Mouse (Mus musculus) MEL (cell line): ENCODE measurements around the gene Lims1. TPM values are rescaled to one million over a fixed set of nuclear protein-coding genes. Genes with fewer than 3 reads are reported as not detected.

ENCODE experiments used
- DNase-seq: peaks from one replicate; pipeline ENCODE4 v3.0.0; 2011; ENCODE audit warnings: low read depth, low spot score
- H3K27ac ChIP-seq: 2 replicates; pipeline ENCODE4 v1.5.1; 2012; ENCODE audit warnings: low read depth, mild to moderate bottlenecking, control low read depth, low read length, moderate library complexity; ENCODE audit not compliant: control insufficient read depth
- H3K27me3 ChIP-seq, 2 experiments: fragments of 150-350 bp in 1 of 2; sonication (generic) in 1 of 2; 2 replicates each; pipeline ENCODE4 v1.6.1; 2012; ENCODE audit warnings: low read length in 2 of 2, mild to moderate bottlenecking in 2 of 2, improper control_type of control experiment in 1 of 2, moderate library complexity in 1 of 2; ENCODE audit not compliant: insufficient read depth in 2 of 2, control insufficient read depth in 1 of 2
- H3K36me3 ChIP-seq, 2 experiments: 2 replicates each; pipeline ENCODE4 v1.6.1; 2012 to 2014; ENCODE audit warnings: low read length in 2 of 2, improper control_type of control experiment in 1 of 2, inconsistent platforms in 1 of 2, mild to moderate bottlenecking in 1 of 2; ENCODE audit not compliant: insufficient read depth in 2 of 2, control insufficient read depth in 1 of 2
- H3K4me1 ChIP-seq, 2 experiments: fragments of 150-350 bp in 1 of 2; sonication (generic) in 1 of 2; 2 replicates each; pipeline ENCODE4 v1.6.1; 2012; ENCODE audit warnings: low read length in 2 of 2, improper control_type of control experiment in 1 of 2, mild to moderate bottlenecking in 1 of 2; ENCODE audit not compliant: insufficient read depth in 2 of 2, control insufficient read depth in 1 of 2
- H3K4me3 ChIP-seq, 2 experiments: fragments of 150-350 bp in 1 of 2; sonication (generic) in 1 of 2; 2 replicates each; pipeline ENCODE4 v1.5.1; 2012; ENCODE audit warnings: low read depth in 2 of 2, low read length in 2 of 2, mild to moderate bottlenecking in 2 of 2, moderate library complexity in 2 of 2, control low read depth in 1 of 2, improper control_type of control experiment in 1 of 2; ENCODE audit not compliant: control insufficient read depth in 1 of 2, insufficient read depth in 1 of 2
- H3K79me2 ChIP-seq: 2 replicates; pipeline ENCODE4 v1.6.1; 2012; ENCODE audit warnings: mild to moderate bottlenecking, low read length, moderate library complexity; ENCODE audit not compliant: control insufficient read depth, poor library complexity, insufficient read depth
- H3K9ac ChIP-seq: 2 replicates; pipeline ENCODE4 v1.6.1; 2012; ENCODE audit warnings: low read depth, mild to moderate bottlenecking, control low read depth, low read length, moderate library complexity; ENCODE audit not compliant: control insufficient read depth, poor library complexity, severe bottlenecking
- H3K9me3 ChIP-seq: fragments of 150-350 bp; sonication (generic); replicated peaks from 2 replicates; pipeline ENCODE4 v1.6.1; 2012; ENCODE audit warnings: mild to moderate bottlenecking, low read length, improper control_type of control experiment, moderate library complexity; ENCODE audit not compliant: insufficient read depth
- BHLHE40 ChIP-seq: IDR thresholded peaks from 2 replicates; pipeline ENCODE4 v1.6.1; 2012; ENCODE audit warnings: low read depth, mild to moderate bottlenecking, inconsistent platforms, low read length, improper control_type of control experiment, borderline replicate concordance
- CHD1 ChIP-seq: IDR thresholded peaks from 2 replicates; pipeline ENCODE4 v1.6.1; 2012; ENCODE audit warnings: low read depth, mild to moderate bottlenecking, inconsistent platforms, low read length, improper control_type of control experiment
- CHD2 ChIP-seq: IDR thresholded peaks from 2 replicates; pipeline ENCODE4 v1.6.1; 2011; ENCODE audit warnings: low read length, improper control_type of control experiment
- CTCF ChIP-seq, 3 experiments: IDR thresholded peaks in 2 of 3; conservative IDR thresholded peaks in 1 of 3; 2 replicates each; pipeline ENCODE4 v1.5.1; 2011 to 2012; ENCODE audit warnings: low read length in 3 of 3, low read depth in 2 of 3, mild to moderate bottlenecking in 2 of 3, improper control_type of control experiment in 1 of 3, inconsistent platforms in 1 of 3, mixed read lengths in 1 of 3, moderate library complexity in 1 of 3; ENCODE audit not compliant: control insufficient read depth in 1 of 3, insufficient read depth in 1 of 3, poor library complexity in 1 of 3, severe bottlenecking in 1 of 3
- E2F4 ChIP-seq: IDR thresholded peaks from 2 replicates; pipeline ENCODE4 v1.6.1; 2011; ENCODE audit warnings: low read depth, low read length, improper control_type of control experiment, borderline replicate concordance
- ELF1 ChIP-seq: IDR thresholded peaks from 2 replicates; pipeline ENCODE4 v1.6.1; 2014; ENCODE audit warnings: low read depth, mild to moderate bottlenecking, inconsistent platforms, low read length, improper control_type of control experiment, moderate library complexity
- EP300 ChIP-seq, 2 experiments: IDR thresholded peaks; 2 replicates each; pipeline ENCODE4 v1.6.1; 2011; ENCODE audit warnings: improper control_type of control experiment in 2 of 2, low read length in 2 of 2, low read depth in 1 of 2, mild to moderate bottlenecking in 1 of 2
- ETS1 ChIP-seq: IDR thresholded peaks from 2 replicates; pipeline ENCODE4 v1.6.1; 2012; ENCODE audit warnings: low read depth, mild to moderate bottlenecking, inconsistent platforms, low read length, improper control_type of control experiment, moderate library complexity
- GABPA ChIP-seq: IDR thresholded peaks from 2 replicates; pipeline ENCODE4 v1.6.1; 2012; ENCODE audit warnings: low read depth, mild to moderate bottlenecking, inconsistent platforms, low read length, improper control_type of control experiment, moderate library complexity
- GATA1 ChIP-seq: IDR thresholded peaks from 2 replicates; pipeline ENCODE4 v1.6.1; 2011; ENCODE audit warnings: low read depth, low read length, improper control_type of control experiment
- JUND ChIP-seq: IDR thresholded peaks from 2 replicates; pipeline ENCODE4 v1.6.1; 2011; ENCODE audit warnings: low read depth, mild to moderate bottlenecking, improper control_type of control experiment, low read length
- KAT2A ChIP-seq: conservative IDR thresholded peaks from 2 replicates; pipeline ENCODE4 v1.6.1; 2012; ENCODE audit warnings: low read depth, low read length, improper control_type of control experiment, inconsistent platforms
- MAFK ChIP-seq: IDR thresholded peaks from 2 replicates; pipeline ENCODE4 v1.6.1; 2011; ENCODE audit warnings: low read depth, mild to moderate bottlenecking, low read length, improper control_type of control experiment, borderline replicate concordance
- MAX ChIP-seq: IDR thresholded peaks from 2 replicates; pipeline ENCODE4 v1.6.1; 2011; ENCODE audit warnings: low read length, improper control_type of control experiment
- MAZ ChIP-seq: IDR thresholded peaks from 2 replicates; pipeline ENCODE4 v1.6.1; 2012; ENCODE audit warnings: low read depth, mild to moderate bottlenecking, inconsistent platforms, low read length, improper control_type of control experiment
- MYB ChIP-seq: IDR thresholded peaks from 2 replicates; pipeline ENCODE4 v1.6.1; 2011; ENCODE audit warnings: mild to moderate bottlenecking, low read depth, low read length, improper control_type of control experiment
- MYC ChIP-seq: IDR thresholded peaks from 2 replicates; pipeline ENCODE4 v1.6.1; 2011; ENCODE audit warnings: low read depth, mild to moderate bottlenecking, low read length, improper control_type of control experiment, moderate library complexity
- NELFE ChIP-seq: IDR thresholded peaks from 2 replicates; pipeline ENCODE4 v1.6.1; 2011; ENCODE audit warnings: low read depth, low read length, improper control_type of control experiment
- NRF1 ChIP-seq: IDR thresholded peaks from 2 replicates; pipeline ENCODE4 v1.6.1; 2014; ENCODE audit warnings: low read depth, mild to moderate bottlenecking, inconsistent platforms, low read length, improper control_type of control experiment, moderate library complexity; ENCODE audit not compliant: poor library complexity, insufficient read depth, severe bottlenecking
- POLR2A ChIP-seq, 2 experiments: IDR thresholded peaks; 2 replicates each; pipeline ENCODE4 v1.6.1; 2011 to 2012; ENCODE audit warnings: low read length in 2 of 2, mild to moderate bottlenecking in 2 of 2, control low read depth in 1 of 2, improper control_type of control experiment in 1 of 2, low read depth in 1 of 2, moderate library complexity in 1 of 2; ENCODE audit not compliant: control insufficient read depth in 1 of 2, insufficient read depth in 1 of 2, poor library complexity in 1 of 2
- POLR2AphosphoS5 ChIP-seq: IDR thresholded peaks from 2 replicates; pipeline ENCODE4 v1.6.1; 2012; ENCODE audit warnings: low read depth, borderline replicate concordance, mild to moderate bottlenecking, inconsistent platforms, low read length, moderate library complexity, mixed read lengths
- RAD21 ChIP-seq: IDR thresholded peaks from 2 replicates; pipeline ENCODE4 v1.6.1; 2011; ENCODE audit warnings: mild to moderate bottlenecking, low read depth, low read length, improper control_type of control experiment
- RCOR1 ChIP-seq: IDR thresholded peaks from 2 replicates; pipeline ENCODE4 v1.6.1; 2012; ENCODE audit warnings: low read depth, mild to moderate bottlenecking, inconsistent platforms, low read length, improper control_type of control experiment
- SIN3A ChIP-seq: IDR thresholded peaks from 2 replicates; pipeline ENCODE4 v1.6.1; 2012; ENCODE audit warnings: low read length, improper control_type of control experiment, inconsistent platforms
- TAL1 ChIP-seq: IDR thresholded peaks from 2 replicates; pipeline ENCODE4 v1.6.1; 2012; ENCODE audit warnings: mild to moderate bottlenecking, inconsistent platforms, low read length, moderate library complexity, mixed read lengths
- TBP ChIP-seq: IDR thresholded peaks from 2 replicates; pipeline ENCODE4 v1.8.0; 2011; ENCODE audit warnings: low read depth, low read length, improper control_type of control experiment
- UBTF ChIP-seq: IDR thresholded peaks from 2 replicates; pipeline ENCODE4 v1.6.1; 2012; ENCODE audit warnings: low read depth, mild to moderate bottlenecking, inconsistent platforms, low read length, improper control_type of control experiment, moderate library complexity, borderline replicate concordance; ENCODE audit not compliant: insufficient read depth
- USF1 ChIP-seq: IDR thresholded peaks from 2 replicates; pipeline ENCODE4 v1.6.1; 2014; ENCODE audit warnings: low read depth, mild to moderate bottlenecking, inconsistent platforms, low read length, improper control_type of control experiment, moderate library complexity
- USF2 ChIP-seq, 2 experiments: IDR thresholded peaks; 2 replicates each; pipeline ENCODE4 v1.6.1; 2011 to 2012; ENCODE audit warnings: improper control_type of control experiment in 2 of 2, low read length in 2 of 2, borderline replicate concordance in 1 of 2, inconsistent platforms in 1 of 2, low read depth in 1 of 2, mild to moderate bottlenecking in 1 of 2; ENCODE audit not compliant: insufficient read depth in 1 of 2
- ZC3H11A ChIP-seq: IDR thresholded peaks from 2 replicates; pipeline ENCODE4 v1.6.1; 2012; ENCODE audit warnings: low read depth, mild to moderate bottlenecking, inconsistent platforms, low read length, improper control_type of control experiment
- ZNF384 ChIP-seq: IDR thresholded peaks from 2 replicates; pipeline ENCODE4 v1.6.1; 2012; ENCODE audit warnings: low read depth, mild to moderate bottlenecking, inconsistent platforms, low read length, improper control_type of control experiment
- polyA plus RNA-seq, 2 experiments: library from polyadenylated mRNA; stranded (reverse) in 1 of 2; unstranded in 1 of 2; fragments of >175 nt in 1 of 2; fragments of >200 nt in 1 of 2; gene quantifications; 2 replicates each; pipeline versions ENCODE4 v1.2.1 to v1.2.4; 2012; ENCODE audit warnings: low replicate concordance in 2 of 2, low read depth in 1 of 2; ENCODE audit not compliant: insufficient read length in 2 of 2, insufficient read depth in 1 of 2, missing spikeins in 1 of 2
- total RNA-seq: library from RNA; depleted of rRNA; stranded (reverse); fragments of 300-350 nt; gene quantifications from 2 replicates; pipeline ENCODE4 v1.2.3, GENCODE M21; 2012

The Lims1 gene
- total and polyA plus RNA-seq, 3 experiments: 24.9 to 28.5 TPM; not detected in 1

DNA sequence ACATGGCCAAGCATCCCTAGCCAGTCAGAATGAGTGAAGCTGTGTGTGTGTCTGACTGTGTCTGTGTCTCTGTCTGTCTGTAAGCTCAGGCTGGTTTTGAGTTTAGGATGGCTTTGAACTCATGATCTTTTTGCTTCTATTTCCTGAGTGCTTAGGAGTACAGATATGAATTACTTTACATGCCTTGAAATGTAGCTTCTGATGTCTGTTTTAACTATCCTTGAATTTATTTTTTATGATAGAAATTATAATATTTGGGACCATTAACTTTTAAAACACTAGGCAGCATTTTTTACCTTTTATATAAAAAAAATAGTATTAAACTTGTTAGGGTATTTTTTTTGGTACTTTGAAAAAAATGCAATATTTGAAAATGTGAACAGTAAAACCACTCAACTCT lies 128.3 kb downstream of the Lims1 start:
- Histone ChIP-seq H3K9ac (peak overlapping the region; percentile 48), H3K27ac (peak overlapping the region; percentile 74)

DNA sequence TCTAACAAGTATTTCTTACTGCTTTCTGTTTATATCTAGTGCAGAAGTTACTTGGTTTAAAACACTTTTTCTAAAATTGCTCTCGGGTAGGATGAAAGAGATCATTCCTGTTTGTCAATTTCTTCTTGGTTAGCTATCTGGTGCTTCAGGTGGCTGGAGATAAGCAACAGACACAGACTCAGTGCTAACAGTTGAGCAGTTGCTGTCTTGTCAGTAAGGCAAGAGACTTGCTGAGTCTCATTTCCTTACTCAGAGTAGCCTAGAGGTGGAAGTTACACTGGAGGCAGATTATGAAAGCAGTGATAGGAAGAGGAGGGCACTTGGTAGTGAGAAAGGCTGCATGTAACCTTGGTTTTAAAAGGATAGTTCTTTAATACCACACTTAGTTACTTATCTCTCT lies 128.9 kb downstream of the Lims1 start:
- Histone ChIP-seq H3K36me3 (peaks cover 33 to 43% of the 10 kb centered on the region in 2 experiments), H3K4me3 (no peak overlapping the region; a peak in 1 of 4 replicates), H3K27me3 (no peaks in the 10 kb centered on the region), H3K4me1 (peaks cover 6 to 27% of the 10 kb centered on the region in 2 experiments), H3K27ac (no peak overlapping the region), H3K9me3 (no peaks in the 10 kb centered on the region), H3K79me2 (peaks cover 40% of the 10 kb centered on the region), H3K9ac (no peak overlapping the region; the same call in 1 of the 2 replicates)
- peak; percentile 91 for DNase-seq
- TF ChIP-seq CHD1 (peak; percentile 37; the same call in 1 of the 2 replicates), ZC3H11A (no peak), JUND (no peak), RCOR1 (peak; percentile 71; the same call in 1 of the 2 replicates), TBP (peak; percentile 44; the same call in 1 of the 2 replicates), BHLHE40 (no peak), ZNF384 (peak; percentile 59), USF2 (IDR thresholded peaks at IDR 0.05; ENCODE audit: borderline replicate concordance in 1 of 2, insufficient read depth in 1 of 2, low read depth in 1 of 2, low read length in 2 of 2) (no peak), MYC (0 out of 2 replicates have a peak, but pooled peaks have one; percentile 56), KAT2A (no peak), TAL1 (peak; percentile 79), MAX (no peak), MAZ (no peak), E2F4 (no peak), POLR2AphosphoS5 (no peak), CHD2 (no peak), GABPA (no peak), RAD21 (no peak), UBTF (no peak), NELFE (no peak), GATA1 (peak; percentile 98), MAFK (peak; percentile 60; the same call in 1 of the 2 replicates), CTCF (IDR thresholded peaks at IDR 0.05 in 2 of 3, conservative IDR thresholded peaks at IDR 0.05 in 1 of 3; ENCODE audit: control insufficient read depth in 1 of 3, insufficient read depth in 1 of 3, low read depth in 2 of 3, low read length in 3 of 3, poor library complexity in 1 of 3, severe bottlenecking in 1 of 3) (no peak), ETS1 (peak; percentile 96), SIN3A (peak; percentile 95), POLR2A (IDR thresholded peaks at IDR 0.05; ENCODE audit: control insufficient read depth in 1 of 2, insufficient read depth in 1 of 2, low read depth in 1 of 2, low read length in 2 of 2, poor library complexity in 1 of 2) (no peak), MYB (peak; percentile 93), NRF1 (no peak), ELF1 (no peak), USF1 (no peak), EP300 (IDR thresholded peaks at IDR 0.05; ENCODE audit: low read depth in 1 of 2, low read length in 2 of 2) (peak; percentile 92 to 96)

More for the DNA sequence above, 128.3 kb downstream of the Lims1 start:
- DNase-seq: peak; percentile 50
- Histone ChIP-seq H3K27me3 (no peaks in the 10 kb centered on the region), H3K4me3 (peak overlapping the region in 1 of 2 experiments; percentile 17; a peak in 2 of 4 replicates), H3K79me2 (peaks cover 45% of the 10 kb centered on the region), H3K4me1 (peaks cover 6 to 27% of the 10 kb centered on the region in 2 experiments), H3K9me3 (no peaks in the 10 kb centered on the region), H3K36me3 (peaks cover 33 to 38% of the 10 kb centered on the region in 2 experiments)
- peak; percentile 91; the same call in 1 of the 2 replicates for TF ChIP-seq CHD1
- no peak for TF ChIP-seq MYC
